Mouse (Mus musculus) MEL (cell line): ENCODE data around the gene Cntn6. TPM values are rescaled to one million over a fixed set of nuclear protein-coding genes. Genes with fewer than 3 reads are reported as not detected.

Experiments
- DNase-seq: peaks from one replicate; pipeline ENCODE4 v3.0.0; 2011; ENCODE audit warnings: low read depth, low spot score
- H3K27ac ChIP-seq: 2 replicates; pipeline ENCODE4 v1.5.1; 2012; ENCODE audit warnings: low read depth, mild to moderate bottlenecking, control low read depth, low read length, moderate library complexity; ENCODE audit not compliant: control insufficient read depth
- H3K27me3 ChIP-seq, 2 experiments: fragments of 150-350 bp in 1 of 2; sonication (generic) in 1 of 2; 2 replicates each; pipeline ENCODE4 v1.6.1; 2012; ENCODE audit warnings: low read length in 2 of 2, mild to moderate bottlenecking in 2 of 2, improper control_type of control experiment in 1 of 2, moderate library complexity in 1 of 2; ENCODE audit not compliant: insufficient read depth in 2 of 2, control insufficient read depth in 1 of 2
- H3K36me3 ChIP-seq, 2 experiments: 2 replicates each; pipeline ENCODE4 v1.6.1; 2012 to 2014; ENCODE audit warnings: low read length in 2 of 2, improper control_type of control experiment in 1 of 2, inconsistent platforms in 1 of 2, mild to moderate bottlenecking in 1 of 2; ENCODE audit not compliant: insufficient read depth in 2 of 2, control insufficient read depth in 1 of 2
- H3K4me1 ChIP-seq, 2 experiments: fragments of 150-350 bp in 1 of 2; sonication (generic) in 1 of 2; 2 replicates each; pipeline ENCODE4 v1.6.1; 2012; ENCODE audit warnings: low read length in 2 of 2, improper control_type of control experiment in 1 of 2, mild to moderate bottlenecking in 1 of 2; ENCODE audit not compliant: insufficient read depth in 2 of 2, control insufficient read depth in 1 of 2
- H3K4me3 ChIP-seq, 2 experiments: fragments of 150-350 bp in 1 of 2; sonication (generic) in 1 of 2; 2 replicates each; pipeline ENCODE4 v1.5.1; 2012; ENCODE audit warnings: low read depth in 2 of 2, low read length in 2 of 2, mild to moderate bottlenecking in 2 of 2, moderate library complexity in 2 of 2, control low read depth in 1 of 2, improper control_type of control experiment in 1 of 2; ENCODE audit not compliant: control insufficient read depth in 1 of 2, insufficient read depth in 1 of 2
- H3K79me2 ChIP-seq: 2 replicates; pipeline ENCODE4 v1.6.1; 2012; ENCODE audit warnings: mild to moderate bottlenecking, low read length, moderate library complexity; ENCODE audit not compliant: control insufficient read depth, poor library complexity, insufficient read depth
- H3K9ac ChIP-seq: 2 replicates; pipeline ENCODE4 v1.6.1; 2012; ENCODE audit warnings: low read depth, mild to moderate bottlenecking, control low read depth, low read length, moderate library complexity; ENCODE audit not compliant: control insufficient read depth, poor library complexity, severe bottlenecking
- H3K9me3 ChIP-seq: fragments of 150-350 bp; sonication (generic); replicated peaks from 2 replicates; pipeline ENCODE4 v1.6.1; 2012; ENCODE audit warnings: mild to moderate bottlenecking, low read length, improper control_type of control experiment, moderate library complexity; ENCODE audit not compliant: insufficient read depth
- CTCF ChIP-seq, 3 experiments: IDR thresholded peaks in 2 of 3; conservative IDR thresholded peaks in 1 of 3; 2 replicates each; pipeline ENCODE4 v1.5.1; 2011 to 2012; ENCODE audit warnings: low read length in 3 of 3, low read depth in 2 of 3, mild to moderate bottlenecking in 2 of 3, improper control_type of control experiment in 1 of 3, inconsistent platforms in 1 of 3, mixed read lengths in 1 of 3, moderate library complexity in 1 of 3; ENCODE audit not compliant: control insufficient read depth in 1 of 3, insufficient read depth in 1 of 3, poor library complexity in 1 of 3, severe bottlenecking in 1 of 3
- ELF1 ChIP-seq: IDR thresholded peaks from 2 replicates; pipeline ENCODE4 v1.6.1; 2014; ENCODE audit warnings: low read depth, mild to moderate bottlenecking, inconsistent platforms, low read length, improper control_type of control experiment, moderate library complexity
- ETS1 ChIP-seq: IDR thresholded peaks from 2 replicates; pipeline ENCODE4 v1.6.1; 2012; ENCODE audit warnings: low read depth, mild to moderate bottlenecking, inconsistent platforms, low read length, improper control_type of control experiment, moderate library complexity
- HCFC1 ChIP-seq: IDR thresholded peaks from 2 replicates; pipeline ENCODE4 v1.6.1; 2012; ENCODE audit warnings: low read depth, mild to moderate bottlenecking, inconsistent platforms, low read length, improper control_type of control experiment, moderate library complexity
- JUND ChIP-seq: IDR thresholded peaks from 2 replicates; pipeline ENCODE4 v1.6.1; 2011; ENCODE audit warnings: low read depth, mild to moderate bottlenecking, improper control_type of control experiment, low read length
- KAT2A ChIP-seq: conservative IDR thresholded peaks from 2 replicates; pipeline ENCODE4 v1.6.1; 2012; ENCODE audit warnings: low read depth, low read length, improper control_type of control experiment, inconsistent platforms
- MXI1 ChIP-seq: IDR thresholded peaks from 2 replicates; pipeline ENCODE4 v1.6.1; 2011; ENCODE audit warnings: mild to moderate bottlenecking, low read depth, low read length, improper control_type of control experiment
- NELFE ChIP-seq: IDR thresholded peaks from 2 replicates; pipeline ENCODE4 v1.6.1; 2011; ENCODE audit warnings: low read depth, low read length, improper control_type of control experiment
- NRF1 ChIP-seq: IDR thresholded peaks from 2 replicates; pipeline ENCODE4 v1.6.1; 2014; ENCODE audit warnings: low read depth, mild to moderate bottlenecking, inconsistent platforms, low read length, improper control_type of control experiment, moderate library complexity; ENCODE audit not compliant: poor library complexity, insufficient read depth, severe bottlenecking
- POLR2A ChIP-seq, 2 experiments: IDR thresholded peaks; 2 replicates each; pipeline ENCODE4 v1.6.1; 2011 to 2012; ENCODE audit warnings: low read length in 2 of 2, mild to moderate bottlenecking in 2 of 2, control low read depth in 1 of 2, improper control_type of control experiment in 1 of 2, low read depth in 1 of 2, moderate library complexity in 1 of 2; ENCODE audit not compliant: control insufficient read depth in 1 of 2, insufficient read depth in 1 of 2, poor library complexity in 1 of 2
- POLR2AphosphoS2 ChIP-seq: IDR thresholded peaks from 2 replicates; pipeline ENCODE4 v1.6.1; 2011; ENCODE audit warnings: low read length, improper control_type of control experiment
- POLR2AphosphoS5 ChIP-seq: IDR thresholded peaks from 2 replicates; pipeline ENCODE4 v1.6.1; 2012; ENCODE audit warnings: low read depth, borderline replicate concordance, mild to moderate bottlenecking, inconsistent platforms, low read length, moderate library complexity, mixed read lengths
- SMC3 ChIP-seq: IDR thresholded peaks from 2 replicates; pipeline ENCODE4 v1.6.1; 2011; ENCODE audit warnings: low read depth, low read length, improper control_type of control experiment
- TBP ChIP-seq: IDR thresholded peaks from 2 replicates; pipeline ENCODE4 v1.8.0; 2011; ENCODE audit warnings: low read depth, low read length, improper control_type of control experiment
- USF1 ChIP-seq: IDR thresholded peaks from 2 replicates; pipeline ENCODE4 v1.6.1; 2014; ENCODE audit warnings: low read depth, mild to moderate bottlenecking, inconsistent platforms, low read length, improper control_type of control experiment, moderate library complexity
- USF2 ChIP-seq, 2 experiments: IDR thresholded peaks; 2 replicates each; pipeline ENCODE4 v1.6.1; 2011 to 2012; ENCODE audit warnings: improper control_type of control experiment in 2 of 2, low read length in 2 of 2, borderline replicate concordance in 1 of 2, inconsistent platforms in 1 of 2, low read depth in 1 of 2, mild to moderate bottlenecking in 1 of 2; ENCODE audit not compliant: insufficient read depth in 1 of 2
- ZC3H11A ChIP-seq: IDR thresholded peaks from 2 replicates; pipeline ENCODE4 v1.6.1; 2012; ENCODE audit warnings: low read depth, mild to moderate bottlenecking, inconsistent platforms, low read length, improper control_type of control experiment
- ZMIZ1 ChIP-seq: IDR thresholded peaks from 2 replicates; pipeline ENCODE4 v1.6.1; 2012; ENCODE audit warnings: low read depth, mild to moderate bottlenecking, inconsistent platforms, low read length, improper control_type of control experiment, moderate library complexity
- ZNF384 ChIP-seq: IDR thresholded peaks from 2 replicates; pipeline ENCODE4 v1.6.1; 2012; ENCODE audit warnings: low read depth, mild to moderate bottlenecking, inconsistent platforms, low read length, improper control_type of control experiment
- polyA plus RNA-seq, 2 experiments: library from polyadenylated mRNA; stranded (reverse) in 1 of 2; unstranded in 1 of 2; fragments of >175 nt in 1 of 2; fragments of >200 nt in 1 of 2; gene quantifications; 2 replicates each; pipeline versions ENCODE4 v1.2.1 to v1.2.4; 2012; ENCODE audit warnings: low replicate concordance in 2 of 2, low read depth in 1 of 2; ENCODE audit not compliant: insufficient read length in 2 of 2, insufficient read depth in 1 of 2, missing spikeins in 1 of 2
- total RNA-seq: library from RNA; depleted of rRNA; stranded (reverse); fragments of 300-350 nt; gene quantifications from 2 replicates; pipeline ENCODE4 v1.2.3, GENCODE M21; 2012

The Cntn6 gene
- total and polyA plus RNA-seq, 3 experiments: not detected

- no peak for DNase-seq
- H3K9me3 ChIP-seq: no peaks in the 10 kb centered on the region
- H3K36me3 ChIP-seq: no peaks in the 10 kb centered on the region
- no peaks in the 10 kb centered on the region for H3K79me2 ChIP-seq
- H3K27me3 ChIP-seq: no peaks in the 10 kb centered on the region
- no peak overlapping the region for H3K27ac ChIP-seq
- H3K4me3 ChIP-seq: no peak overlapping the region
- H3K9ac ChIP-seq: no peak overlapping the region
- TF ChIP-seq ZMIZ1: no peak
- TF ChIP-seq NRF1: no peak
- no peak for TF ChIP-seq TBP
- no peak for TF ChIP-seq POLR2AphosphoS5
- no peak for TF ChIP-seq ZNF384
- no peak for TF ChIP-seq KAT2A
- TF ChIP-seq USF2 (IDR thresholded peaks at IDR 0.05; ENCODE audit: borderline replicate concordance in 1 of 2, insufficient read depth in 1 of 2, low read depth in 1 of 2, low read length in 2 of 2): no peak
- TF ChIP-seq MXI1: no peak
- TF ChIP-seq ELF1: no peak
- TF ChIP-seq HCFC1: no peak
- TF ChIP-seq USF1: no peak
- H3K4me1 ChIP-seq: no peaks in the 10 kb centered on the region
Observed at GRCm38 (mm10) chr6:104815610-104816009, 323.0 kb downstream of the Cntn6 start.

GRCm38 (mm10) chr6:104879711-104880110 lies 387.1 kb downstream of the Cntn6 start:
- no peaks in the 10 kb centered on the region for H3K36me3 ChIP-seq
- no peak overlapping the region for H3K9ac ChIP-seq
- H3K9me3 ChIP-seq: no peaks in the 10 kb centered on the region
- DNase-seq: no peak
- H3K4me1 ChIP-seq: no peaks in the 10 kb centered on the region
- H3K4me3 ChIP-seq: no peak overlapping the region
- H3K27ac ChIP-seq: no peak overlapping the region
- H3K79me2 ChIP-seq: no peaks in the 10 kb centered on the region
- TF ChIP-seq CTCF (IDR thresholded peaks at IDR 0.05 in 2 of 3, conservative IDR thresholded peaks at IDR 0.05 in 1 of 3; ENCODE audit: control insufficient read depth in 1 of 3, insufficient read depth in 1 of 3, low read depth in 2 of 3, low read length in 3 of 3, poor library complexity in 1 of 3, severe bottlenecking in 1 of 3) (no peak), JUND (no peak), ZMIZ1 (no peak), POLR2A (IDR thresholded peaks at IDR 0.05; ENCODE audit: control insufficient read depth in 1 of 2, insufficient read depth in 1 of 2, low read depth in 1 of 2, low read length in 2 of 2, poor library complexity in 1 of 2) (no peak), ZNF384 (no peak), SMC3 (no peak), ZC3H11A (no peak), ETS1 (no peak), POLR2AphosphoS2 (no peak), NELFE (no peak), HCFC1 (no peak), ELF1 (no peak)
- H3K27me3 ChIP-seq: no peaks in the 10 kb centered on the region
